Mouse (Mus musculus) limb, embryonic 15.5 days (tissue): ENCODE data around the gene Gpr35. TPM values are rescaled to one million over a fixed set of nuclear protein-coding genes. Genes with fewer than 3 reads are reported as not detected.

Experiments used
- ATAC-seq: fragments of 200-750 bp; cut with Nextera tagmentation; 2 replicates; pipeline ENCODE4 v1.8.0; 2017; ENCODE audit warnings: low read depth, moderate TSS enrichment; ENCODE audit not compliant: insufficient number of reproducible peaks, low FRiP score, low TSS enrichment
- H3K27ac ChIP-seq: fragments of 300-500 bp; sonication (generic); 2 replicates; pipeline ENCODE4 v1.5.1; 2015; ENCODE audit warnings: moderate library complexity, mild to moderate bottlenecking, inconsistent platforms
- H3K27me3 ChIP-seq: fragments of 300-500 bp; sonication (generic); 2 replicates; pipeline ENCODE4 v1.6.1; 2015; ENCODE audit warnings: inconsistent platforms
- H3K36me3 ChIP-seq: fragments of 300-500 bp; sonication (generic); 2 replicates; pipeline ENCODE4 v1.6.1; 2015; ENCODE audit warnings: inconsistent platforms
- H3K4me1 ChIP-seq: fragments of 300-500 bp; sonication (generic); 2 replicates; pipeline ENCODE4 v1.6.1; 2015; ENCODE audit warnings: inconsistent platforms
- H3K4me2 ChIP-seq: fragments of 300-500 bp; sonication (generic); 2 replicates; pipeline ENCODE4 v1.6.1; 2015; ENCODE audit warnings: mild to moderate bottlenecking, inconsistent platforms
- H3K4me3 ChIP-seq: fragments of 300-500 bp; sonication (generic); 2 replicates; pipeline ENCODE4 v1.5.1; 2015; ENCODE audit warnings: mild to moderate bottlenecking, inconsistent platforms
- H3K9ac ChIP-seq: fragments of 300-500 bp; sonication (generic); 2 replicates; pipeline ENCODE4 v1.6.1; 2015; ENCODE audit warnings: inconsistent platforms
- H3K9me3 ChIP-seq: fragments of 300-500 bp; sonication (generic); 2 replicates; pipeline ENCODE4 v1.6.1; 2016; ENCODE audit warnings: inconsistent platforms
- WGBS: fragments of 180-500 bp; shearing (Covaris S2); methylation state at CpG from one replicate; pipeline ENCODE4 v1.1.7; 2015; 5-methylcytosine and 5-hydroxymethylcytosine counted together
- polyA plus RNA-seq: library from polyadenylated mRNA; unstranded; fragments of >200 nt; fragmentation: Nextera tagmentation; extraction: Ambion mirVana; gene quantifications from 2 replicates; pipeline ENCODE4 v1.2.1, GENCODE M21; 2015

Gpr35 gene
- polyA plus RNA-seq, 1 experiment from 2014 or later, result 2.5 TPM

DNA sequence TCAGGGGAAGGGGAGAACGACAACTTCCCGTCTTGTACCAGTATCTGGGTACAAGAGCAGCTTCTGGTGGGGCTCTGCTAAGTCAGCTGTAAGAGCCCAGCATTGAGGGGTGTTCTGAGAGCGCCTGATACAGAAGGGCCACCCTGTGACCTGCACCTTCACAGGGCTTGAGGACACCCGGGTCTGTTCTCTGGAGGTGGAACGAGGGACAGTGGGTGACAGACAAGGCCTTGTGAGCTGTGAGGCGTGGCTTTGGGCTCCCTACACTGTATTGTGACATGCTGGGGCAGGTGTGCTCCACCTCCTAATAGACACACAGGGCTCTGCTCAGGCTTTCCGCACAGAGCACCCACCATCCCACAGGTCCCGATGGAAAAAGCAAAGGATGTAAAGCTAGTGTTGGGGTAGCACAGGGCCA lies 38.9 kb upstream of the Gpr35 start:
- no peaks in the 10 kb centered on the region for H3K9me3 ChIP-seq
- H3K27ac ChIP-seq, result peak overlapping the region; percentile 91
- ATAC-seq, result no peak
- peak overlapping the region; percentile 87; the same call in 1 of the 2 replicates for H3K9ac ChIP-seq
- peak overlapping the region; percentile 92 for H3K4me2 ChIP-seq
- H3K4me1 ChIP-seq, result peaks cover 40% of the 10 kb centered on the region
- WGBS, result 41% methylated on average over 8 of the region's 8 CpGs
- no peaks in the 10 kb centered on the region for H3K27me3 ChIP-seq
- peak overlapping the region; percentile 80 for H3K4me3 ChIP-seq
- H3K36me3 ChIP-seq, result peaks cover 26% of the 10 kb centered on the region

DNA sequence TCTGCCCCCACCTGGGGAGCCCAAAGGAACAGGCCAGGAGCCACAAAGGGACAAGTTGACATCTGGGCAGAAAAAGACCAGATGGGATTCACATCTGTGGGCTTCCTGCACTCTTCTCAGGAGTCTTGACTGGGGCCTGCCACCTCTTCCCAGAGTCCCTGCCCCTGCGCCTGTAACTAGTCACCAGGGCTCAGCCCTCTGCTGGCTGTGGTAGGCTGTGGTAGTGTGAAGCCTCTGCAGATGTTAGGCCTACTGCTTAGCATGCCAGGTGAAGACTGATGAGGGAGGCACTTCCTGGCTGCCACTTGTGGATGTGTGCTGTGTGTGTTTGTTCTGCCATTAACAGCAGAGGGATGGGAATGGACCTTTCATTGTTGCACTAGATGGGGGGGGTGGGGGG lies 38.4 kb upstream of the Gpr35 start:
- no peak for ATAC-seq
- peaks cover 32% of the 10 kb centered on the region for H3K36me3 ChIP-seq
- WGBS, result 21% methylated on average over 1 of the region's 1 CpGs
- peak overlapping the region; percentile 80 for H3K4me3 ChIP-seq
- no peaks in the 10 kb centered on the region for H3K27me3 ChIP-seq
- peak overlapping the region; percentile 92 for H3K4me2 ChIP-seq
- 0 out of 2 replicates have a peak overlapping the region, but pooled peaks have one; percentile 30 for H3K27ac ChIP-seq
- peaks cover 39% of the 10 kb centered on the region for H3K4me1 ChIP-seq
- no peaks in the 10 kb centered on the region for H3K9me3 ChIP-seq
- H3K9ac ChIP-seq, result no peak overlapping the region

DNA sequence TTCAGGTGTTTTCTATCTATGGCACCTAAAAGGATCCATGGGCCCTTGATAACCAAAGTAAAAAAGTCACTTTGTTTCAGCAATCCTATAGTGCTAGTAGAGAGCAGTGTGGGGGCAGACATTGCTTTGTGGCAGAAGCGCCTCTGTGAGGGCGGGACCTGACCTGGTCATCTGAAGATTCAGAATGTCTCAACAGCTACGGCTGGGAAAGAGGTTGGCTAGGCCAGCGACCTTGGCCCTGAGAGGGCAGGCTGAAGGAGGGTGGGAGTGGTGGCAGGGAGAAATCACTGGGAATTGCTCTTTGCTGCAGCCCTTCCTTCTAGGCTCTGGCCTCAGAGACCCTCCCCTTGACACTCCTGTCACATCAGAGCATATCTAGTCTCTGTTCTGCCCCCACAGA lies 36.4 kb upstream of the Gpr35 start:
- Histone ChIP-seq H3K4me3 (no peak overlapping the region), H3K36me3 (peaks cover 52% of the 10 kb centered on the region), H3K9ac (no peak overlapping the region), H3K27me3 (no peaks in the 10 kb centered on the region), H3K4me1 (peaks cover 30% of the 10 kb centered on the region), H3K4me2 (no peak overlapping the region), H3K27ac (no peak overlapping the region), H3K9me3 (no peaks in the 10 kb centered on the region)
- WGBS, result 74% methylated on average over 4 of the region's 4 CpGs
- ATAC-seq, result no peak

DNA sequence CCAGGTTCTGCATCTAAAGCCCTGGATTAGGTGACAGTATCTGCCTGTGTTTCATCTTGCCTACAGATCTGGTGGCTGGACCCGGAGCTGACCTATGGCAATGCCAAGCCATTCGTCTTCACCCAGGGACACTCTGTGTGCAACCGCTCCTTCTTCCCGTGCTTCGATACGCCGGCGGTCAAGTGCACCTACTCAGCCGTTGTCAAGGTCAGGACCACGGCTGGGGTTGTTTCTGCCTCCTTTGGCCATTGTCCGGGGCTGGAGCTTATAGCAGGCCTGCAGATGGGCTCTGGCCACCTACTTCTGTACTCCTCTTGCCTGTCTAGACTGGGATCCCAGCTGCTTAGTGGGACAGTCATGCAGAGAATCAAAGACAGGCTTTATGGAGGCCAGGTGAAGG lies 35.7 kb upstream of the Gpr35 start:
- Histone ChIP-seq H3K36me3 (peaks cover 59% of the 10 kb centered on the region), H3K4me1 (peaks cover 23% of the 10 kb centered on the region), H3K4me3 (no peak overlapping the region), H3K9ac (no peak overlapping the region), H3K27me3 (no peaks in the 10 kb centered on the region), H3K27ac (no peak overlapping the region), H3K9me3 (no peaks in the 10 kb centered on the region), H3K4me2 (no peak overlapping the region)
- no peak for ATAC-seq
- WGBS, result 95% methylated on average over 11 of the region's 11 CpGs

DNA sequence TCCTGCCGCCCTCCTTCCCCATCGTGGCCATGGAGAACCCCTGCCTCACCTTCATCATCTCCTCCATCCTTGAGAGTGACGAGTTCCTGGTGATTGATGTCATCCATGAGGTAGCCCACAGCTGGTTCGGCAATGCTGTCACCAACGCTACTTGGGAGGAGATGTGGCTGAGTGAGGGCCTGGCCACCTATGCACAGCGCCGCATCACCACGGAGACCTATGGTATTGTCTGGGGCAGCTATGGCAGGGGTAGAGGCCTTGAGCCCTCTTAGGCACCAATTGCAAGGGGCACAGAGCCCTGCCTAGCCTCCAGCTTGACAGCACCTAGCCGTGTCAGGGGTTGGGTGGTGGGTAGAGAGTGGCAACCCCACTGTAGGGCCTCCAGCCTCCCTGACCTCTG lies 33.9 kb upstream of the Gpr35 start:
- 93% methylated on average over 9 of the region's 9 CpGs for WGBS
- Histone ChIP-seq H3K4me1 (peaks cover 14% of the 10 kb centered on the region), H3K27ac (no peak overlapping the region), H3K27me3 (no peaks in the 10 kb centered on the region), H3K4me3 (no peak overlapping the region), H3K4me2 (no peak overlapping the region), H3K9me3 (no peaks in the 10 kb centered on the region), H3K36me3 (peaks cover 72% of the 10 kb centered on the region), H3K9ac (no peak overlapping the region)
- no peak for ATAC-seq

DNA sequence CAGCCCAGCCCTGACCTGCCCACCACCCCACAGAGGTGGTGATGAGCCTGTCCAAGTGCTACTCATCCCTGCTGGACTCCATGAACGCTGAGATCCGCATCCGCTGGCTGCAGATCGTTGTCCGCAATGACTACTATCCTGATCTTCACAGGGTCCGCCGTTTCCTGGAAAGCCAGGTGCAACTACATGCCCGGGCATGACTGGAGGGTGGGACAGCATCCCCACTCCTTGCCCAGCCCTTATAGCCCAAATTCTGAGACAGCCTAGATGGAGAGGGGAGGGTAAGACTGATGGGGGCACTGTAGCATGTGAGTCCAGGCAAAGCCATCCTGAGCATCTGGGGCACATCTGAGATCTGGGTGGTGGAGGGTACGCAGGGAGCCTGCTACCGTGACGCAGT lies 31.5 kb upstream of the Gpr35 start:
- peaks cover 71% of the 10 kb centered on the region for H3K36me3 ChIP-seq
- H3K27ac ChIP-seq, result no peak overlapping the region
- no peak overlapping the region for H3K9ac ChIP-seq
- no peak for ATAC-seq
- no peaks in the 10 kb centered on the region for H3K4me1 ChIP-seq
- H3K4me2 ChIP-seq, result no peak overlapping the region
- no peaks in the 10 kb centered on the region for H3K27me3 ChIP-seq
- H3K9me3 ChIP-seq, result no peaks in the 10 kb centered on the region
- H3K4me3 ChIP-seq, result no peak overlapping the region
- 90% methylated on average over 11 of the region's 11 CpGs for WGBS

DNA sequence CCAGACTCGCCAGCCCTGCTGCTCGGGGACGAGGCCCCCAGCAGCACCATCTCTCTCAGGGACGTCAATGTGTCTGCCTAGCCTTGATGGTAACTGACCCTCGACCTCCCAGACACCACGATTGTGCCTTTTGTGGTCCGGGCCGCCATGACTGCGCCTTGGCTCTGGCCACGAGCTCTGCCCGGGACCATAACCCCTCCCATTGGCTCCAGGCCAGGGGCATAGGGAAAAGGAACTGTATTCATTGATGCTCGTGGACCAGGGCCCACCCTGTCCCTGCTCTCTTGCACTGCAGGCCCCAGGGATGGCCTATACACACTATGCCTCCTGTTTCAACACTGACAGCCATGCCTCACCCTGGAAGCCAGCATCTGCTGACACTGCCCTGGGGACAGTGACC lies 30.9 kb upstream of the Gpr35 start:
- Histone ChIP-seq H3K9me3 (no peaks in the 10 kb centered on the region), H3K9ac (no peak overlapping the region), H3K4me2 (no peak overlapping the region), H3K4me1 (no peaks in the 10 kb centered on the region), H3K36me3 (peaks cover 65% of the 10 kb centered on the region), H3K27ac (no peak overlapping the region), H3K27me3 (no peaks in the 10 kb centered on the region), H3K4me3 (no peak overlapping the region)
- ATAC-seq, result no peak
- 82% methylated on average over 12 of the region's 12 CpGs for WGBS

DNA sequence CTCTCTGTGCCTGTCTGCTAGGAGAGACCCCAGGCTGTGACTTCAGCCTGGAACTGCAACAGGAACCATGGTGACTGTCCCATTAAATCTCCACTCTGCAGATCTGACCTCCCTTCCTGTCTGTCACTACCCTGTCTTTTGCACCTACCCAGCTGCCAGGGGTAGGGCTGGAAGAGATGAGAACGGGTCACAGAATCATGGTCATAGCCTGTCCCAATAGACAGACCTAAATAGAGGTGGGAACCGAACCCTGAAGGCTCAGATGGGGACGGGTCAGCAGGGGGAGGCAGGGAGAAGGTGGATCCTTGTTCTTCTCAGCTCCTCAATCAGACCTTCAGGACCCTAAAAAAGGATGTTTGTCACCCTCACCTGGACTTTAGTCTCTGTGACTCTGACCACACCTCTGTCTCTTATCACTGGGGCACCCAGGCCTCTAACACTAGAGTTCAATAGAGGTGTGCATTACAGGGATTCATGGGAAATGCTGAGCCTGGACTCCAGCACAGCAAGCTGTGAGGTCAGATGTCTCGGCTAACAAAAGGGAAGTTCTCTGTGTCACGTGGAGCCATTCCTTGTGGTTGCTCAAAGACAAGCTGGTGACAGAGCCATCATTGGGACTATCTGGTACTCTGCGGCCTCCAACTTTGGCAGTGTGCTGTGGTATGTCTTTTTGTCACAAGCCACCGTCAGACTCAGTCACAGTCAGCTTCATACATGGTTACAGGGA lies 30.0 kb upstream of the Gpr35 start:
- Histone ChIP-seq H3K36me3 (peaks cover 56% of the 10 kb centered on the region), H3K4me2 (no peak overlapping the region), H3K9ac (no peak overlapping the region), H3K27me3 (no peaks in the 10 kb centered on the region), H3K27ac (no peak overlapping the region), H3K9me3 (no peaks in the 10 kb centered on the region), H3K4me1 (no peaks in the 10 kb centered on the region), H3K4me3 (no peak overlapping the region)
- ATAC-seq, result no peak
- WGBS, result 85% methylated on average over 7 of the region's 7 CpGs

DNA sequence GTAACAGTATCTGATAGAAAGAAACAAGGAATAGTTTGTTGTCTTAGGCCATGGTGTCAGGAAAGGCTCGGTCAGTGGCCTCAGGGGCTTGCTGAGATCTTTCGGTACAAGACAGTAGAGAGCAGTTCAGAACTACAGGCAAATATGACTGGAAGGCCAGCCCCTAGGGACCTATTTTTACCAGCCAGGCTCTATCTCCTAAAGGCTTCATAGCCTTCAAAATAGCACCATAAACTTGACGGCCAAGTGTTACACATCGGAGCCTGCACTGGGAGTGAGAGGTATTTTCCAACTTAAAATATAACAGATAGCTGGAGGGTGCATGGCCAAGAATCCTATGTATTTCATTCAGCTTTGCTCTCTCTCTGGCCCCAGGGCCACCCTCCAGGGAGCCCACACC lies 29.2 kb upstream of the Gpr35 start:
- Histone ChIP-seq H3K4me1 (no peaks in the 10 kb centered on the region), H3K27ac (no peak overlapping the region), H3K9ac (no peak overlapping the region), H3K4me2 (no peak overlapping the region), H3K9me3 (no peaks in the 10 kb centered on the region), H3K4me3 (no peak overlapping the region), H3K36me3 (peaks cover 48% of the 10 kb centered on the region), H3K27me3 (no peaks in the 10 kb centered on the region)
- ATAC-seq, result no peak
- 66% methylated on average over 4 of the region's 4 CpGs for WGBS

DNA sequence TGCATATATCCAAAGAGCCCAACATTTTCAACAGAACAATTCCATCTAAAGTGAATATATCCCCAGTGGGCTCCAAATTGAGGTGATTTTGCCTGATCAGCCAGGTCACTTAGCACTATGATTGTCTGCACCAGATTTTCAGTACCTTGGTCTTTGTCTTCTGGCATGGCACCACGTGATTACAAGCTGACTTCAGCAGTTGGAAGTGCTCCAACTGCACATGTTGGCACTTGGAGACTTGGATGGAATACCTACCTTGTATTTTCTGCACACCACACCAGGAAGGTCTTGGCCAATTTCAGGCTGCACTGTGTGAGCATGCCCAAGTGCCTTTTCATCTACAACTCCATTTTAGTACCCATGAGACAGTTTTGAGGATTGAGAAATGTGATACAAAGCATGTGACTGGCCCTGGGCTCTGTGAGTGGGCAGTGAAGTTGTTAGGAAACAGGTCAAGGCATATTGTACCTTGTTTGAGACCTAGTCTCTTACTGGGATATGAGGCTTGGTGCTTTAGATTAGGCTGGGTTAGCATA lies 20.4 kb upstream of the Gpr35 start:
- Histone ChIP-seq H3K9me3 (no peaks in the 10 kb centered on the region), H3K36me3 (no peaks in the 10 kb centered on the region), H3K27me3 (no peaks in the 10 kb centered on the region), H3K4me1 (peaks cover 9% of the 10 kb centered on the region), H3K9ac (no peak overlapping the region), H3K4me3 (no peak overlapping the region), H3K27ac (no peak overlapping the region), H3K4me2 (no peak overlapping the region)
- WGBS, result 12% methylated on average over 1 of the region's 1 CpGs
- no peak for ATAC-seq

DNA sequence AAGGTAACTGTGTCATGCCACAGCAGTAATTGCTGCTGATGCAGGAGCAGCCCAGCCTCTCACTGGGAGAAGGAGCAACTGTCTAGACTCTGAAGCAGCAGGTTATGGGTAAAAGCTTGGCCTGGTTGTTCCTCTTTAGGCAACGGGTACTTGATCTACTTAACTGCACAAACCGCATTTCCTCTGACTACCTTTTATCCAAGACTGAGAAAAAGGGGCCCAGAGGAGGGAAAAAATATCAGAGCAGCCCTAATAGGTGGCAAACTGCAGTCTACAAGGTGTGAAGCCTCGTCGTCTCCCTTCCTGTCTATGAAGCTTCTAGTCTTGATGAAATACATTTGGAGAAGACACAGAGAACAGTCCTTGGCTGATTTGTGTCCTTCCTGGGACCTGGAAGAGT lies 17.1 kb upstream of the Gpr35 start:
- 78% methylated on average over 4 of the region's 4 CpGs for WGBS
- H3K9ac ChIP-seq, result peak overlapping the region; percentile 41
- H3K9me3 ChIP-seq, result no peaks in the 10 kb centered on the region
- no peak for ATAC-seq
- peaks cover 4% of the 10 kb centered on the region for H3K36me3 ChIP-seq
- H3K4me2 ChIP-seq, result peak overlapping the region; percentile 74
- peak overlapping the region; percentile 98 for H3K27ac ChIP-seq
- H3K27me3 ChIP-seq, result no peaks in the 10 kb centered on the region
- peaks cover 18% of the 10 kb centered on the region for H3K4me1 ChIP-seq
- H3K4me3 ChIP-seq, result peak overlapping the region; percentile 80

DNA sequence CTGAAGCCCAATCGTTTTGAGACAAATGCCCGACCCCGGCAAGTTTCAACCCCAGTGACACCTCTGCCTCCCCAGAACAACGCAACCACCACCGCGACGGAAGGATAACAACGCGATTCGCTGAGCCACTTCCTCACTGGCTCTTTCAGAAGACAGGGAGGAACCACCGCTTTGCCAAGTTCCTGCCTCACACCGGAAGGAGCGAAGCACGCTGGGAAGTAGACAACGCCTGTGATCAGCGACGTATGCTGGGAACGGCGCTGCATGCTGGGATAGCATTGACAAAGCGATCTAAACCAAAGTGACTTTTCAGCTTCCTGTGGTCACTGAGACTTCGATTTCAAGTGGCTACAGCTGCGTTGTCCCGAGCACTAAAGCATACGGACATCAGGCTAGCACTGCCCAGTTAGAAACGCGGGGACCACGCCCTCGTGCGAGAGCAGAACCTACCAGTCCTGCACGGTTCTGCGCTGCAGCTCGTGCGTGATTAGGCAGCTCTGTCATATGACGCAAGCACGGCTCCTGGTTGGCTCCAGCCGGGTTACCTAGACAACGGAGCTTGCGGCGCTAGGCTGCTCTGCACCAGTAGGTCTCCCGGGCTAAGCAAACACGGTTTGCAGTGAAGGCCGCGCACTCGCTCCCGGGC lies 16.4 kb upstream of the Gpr35 start, which contains the start of gene Capn10:
TSS of gene Capn10 (plus strand) at position 195 of the 646 bp plus-strand sequence.
- Histone ChIP-seq H3K4me3 (peak within 1 kb of the TSS; percentile 80), H3K4me2 (peak within 1 kb of the TSS; percentile 74), H3K36me3 (peaks cover 11% of the 10 kb centered on the region), H3K9ac (peak within 1 kb of the TSS; percentile 70), H3K9me3 (no peaks in the 10 kb centered on the region), H3K4me1 (peaks cover 18% of the 10 kb centered on the region), H3K27me3 (no peaks in the 10 kb centered on the region), H3K27ac (peak within 1 kb of the TSS; percentile 98)
- under 1% methylated on average over 45 of the region's 45 CpGs for WGBS
- ATAC-seq, result peak; percentile 99
